Mouse (Mus musculus): ENCODE measurements around the gene Vamp9.

DNA sequence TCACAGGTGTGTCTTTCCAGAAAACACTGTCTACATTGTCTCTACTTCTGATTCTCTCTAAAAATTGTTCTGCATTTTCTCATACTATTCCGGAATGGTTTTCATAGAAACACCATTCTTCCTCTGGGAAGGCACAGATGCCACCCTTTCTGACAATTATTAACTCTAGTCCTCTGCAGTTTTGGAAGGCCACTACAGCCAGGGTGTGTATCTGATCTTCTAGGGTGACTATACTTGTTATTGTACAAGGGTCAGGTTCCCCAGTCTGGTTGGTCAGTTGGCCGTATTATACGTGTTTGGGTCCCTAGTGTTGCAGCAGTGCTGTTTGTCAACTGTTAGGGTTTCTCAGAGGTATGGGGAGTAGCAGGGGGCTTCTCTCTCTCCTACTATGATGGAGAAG, 88.6 kb downstream of the Vamp9 start:
- no peak for TF ChIP-seq MAFK (IDR thresholded peaks at IDR 0.05; ENCODE audit: insufficient read depth, low read depth, low read length)
- TF ChIP-seq HCFC1 (IDR thresholded peaks at IDR 0.05; ENCODE audit: borderline replicate concordance, insufficient read depth, low read length): no peak
- TF ChIP-seq ZNF384 (IDR thresholded peaks at IDR 0.05; ENCODE audit: low read depth, low read length): no peak
- TF ChIP-seq CHD2 (IDR thresholded peaks at IDR 0.05; ENCODE audit: low read depth, low read length): no peak

Data from ES-E14 (cell line).